Mouse (Mus musculus): Measurements from ENCODE around the gene Smarcd2. TPM values are rescaled to one million over a fixed set of nuclear protein-coding genes. Genes with fewer than 3 reads are reported as not detected.

Gene Smarcd2
- 138 and 142 TPM in 2 replicates for polyA plus RNA-seq (2012)

DNA sequence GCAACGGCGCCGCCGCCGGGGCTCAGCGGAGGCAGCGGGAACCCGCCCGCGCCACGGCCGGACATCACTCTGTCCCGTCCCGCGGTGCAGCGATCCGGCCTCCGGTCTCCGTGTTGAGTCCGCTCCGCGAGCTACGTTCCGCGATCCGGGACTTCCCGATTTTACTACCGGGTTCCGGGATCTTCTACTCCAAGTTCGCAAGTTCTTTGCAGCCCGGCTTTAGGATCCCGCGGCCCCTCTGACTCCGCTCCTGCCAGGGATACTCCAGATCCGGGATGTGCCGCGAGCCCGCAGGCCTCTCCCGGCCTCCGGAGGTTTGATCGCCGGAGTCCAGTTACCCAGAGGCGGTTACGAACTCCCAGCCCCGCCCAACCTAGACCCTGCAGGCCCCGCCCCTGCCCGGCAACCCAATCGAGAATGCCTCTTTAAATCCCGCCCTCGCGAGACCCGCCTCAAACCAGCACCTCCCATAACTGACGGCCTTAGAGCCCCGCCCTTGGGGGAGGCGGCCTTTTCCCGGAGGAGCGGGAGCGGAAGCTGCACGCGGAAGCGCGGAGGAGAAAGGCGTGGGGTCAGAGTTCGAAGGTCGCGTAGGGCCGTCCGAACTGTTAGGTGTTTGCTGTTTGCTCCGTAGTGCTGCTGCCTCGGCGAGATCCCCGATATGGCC, at the start of gene Smarcd2:
TSS of gene Smarcd2 (minus strand) at position 329 of the 667 bp plus-strand sequence.

DNA sequence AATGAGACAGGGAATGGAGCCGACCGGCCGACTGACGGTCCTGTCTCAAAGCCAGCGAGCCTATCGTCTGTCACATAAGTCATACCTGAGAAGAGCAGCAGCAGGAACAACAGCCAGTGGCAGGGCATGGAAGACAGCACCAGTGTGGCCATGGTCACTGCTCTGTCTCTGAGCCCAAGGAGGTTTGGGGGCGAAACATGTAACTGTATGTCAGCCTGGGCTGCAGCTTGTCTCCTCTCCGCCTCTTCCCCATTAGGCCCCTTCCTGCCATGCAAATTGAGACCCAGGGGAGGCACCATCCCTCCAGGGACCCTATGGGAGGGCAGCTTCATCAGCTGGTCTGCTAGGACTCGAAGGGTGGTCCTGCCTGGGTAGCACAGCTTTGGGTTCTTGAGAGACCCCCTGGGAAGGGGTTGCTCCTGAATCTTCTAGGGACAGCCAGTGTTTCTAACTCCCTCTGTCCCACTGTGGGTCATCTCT, 41.6 kb upstream of the Smarcd2 start, which contains the start of gene Cd79b:
TSS of gene Cd79b (minus strand) at position 430 of the 480 bp plus-strand sequence.

DNA sequence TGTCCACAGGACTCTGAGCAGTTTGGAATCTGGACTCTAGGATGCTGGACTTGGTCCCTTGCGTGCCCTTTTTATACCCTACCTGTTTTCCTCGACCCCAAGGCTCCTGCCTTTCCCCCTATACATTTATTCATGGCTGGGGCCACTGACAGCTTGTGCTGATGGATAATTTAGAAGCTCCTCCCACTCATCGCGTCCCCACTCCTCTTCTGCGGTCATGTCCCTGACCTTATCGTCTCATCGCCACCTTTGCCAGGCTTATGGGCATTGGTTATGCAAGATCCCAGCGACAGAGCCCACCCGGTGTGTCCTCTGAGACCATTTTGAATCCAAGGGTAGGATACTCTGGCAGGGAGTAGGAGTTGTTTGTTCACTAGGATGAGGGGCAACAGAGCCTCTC, 29.0 kb upstream of the Smarcd2 start, which contains the start of gene Gh:
TSS of gene Gh (minus strand) at position 101 of the 400 bp plus-strand sequence.

DNA sequence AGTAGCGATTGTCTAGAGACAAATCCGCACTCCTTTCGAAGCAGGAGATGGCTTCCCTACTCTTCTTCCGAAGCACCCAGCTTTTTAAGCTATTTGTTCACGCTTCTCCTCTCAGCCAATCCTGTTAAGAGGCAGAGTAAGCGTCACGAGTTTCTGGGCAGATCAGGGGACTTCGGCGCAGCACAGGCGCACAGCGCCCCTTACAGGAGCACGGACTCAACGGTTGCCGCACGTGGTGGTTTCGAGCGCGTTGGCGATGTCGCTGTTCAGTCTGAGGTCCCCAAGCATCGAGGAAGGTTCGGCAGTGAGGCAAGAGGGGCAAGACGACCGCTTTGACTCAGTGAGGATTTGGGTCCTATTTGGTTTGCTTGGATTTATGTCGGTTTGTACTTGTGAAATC, 3.7 kb upstream of the Smarcd2 start, which contains the start of gene Tcam1:
TSS of gene Tcam1 (plus strand) at position 219 of the 400 bp plus-strand sequence.

DNA sequence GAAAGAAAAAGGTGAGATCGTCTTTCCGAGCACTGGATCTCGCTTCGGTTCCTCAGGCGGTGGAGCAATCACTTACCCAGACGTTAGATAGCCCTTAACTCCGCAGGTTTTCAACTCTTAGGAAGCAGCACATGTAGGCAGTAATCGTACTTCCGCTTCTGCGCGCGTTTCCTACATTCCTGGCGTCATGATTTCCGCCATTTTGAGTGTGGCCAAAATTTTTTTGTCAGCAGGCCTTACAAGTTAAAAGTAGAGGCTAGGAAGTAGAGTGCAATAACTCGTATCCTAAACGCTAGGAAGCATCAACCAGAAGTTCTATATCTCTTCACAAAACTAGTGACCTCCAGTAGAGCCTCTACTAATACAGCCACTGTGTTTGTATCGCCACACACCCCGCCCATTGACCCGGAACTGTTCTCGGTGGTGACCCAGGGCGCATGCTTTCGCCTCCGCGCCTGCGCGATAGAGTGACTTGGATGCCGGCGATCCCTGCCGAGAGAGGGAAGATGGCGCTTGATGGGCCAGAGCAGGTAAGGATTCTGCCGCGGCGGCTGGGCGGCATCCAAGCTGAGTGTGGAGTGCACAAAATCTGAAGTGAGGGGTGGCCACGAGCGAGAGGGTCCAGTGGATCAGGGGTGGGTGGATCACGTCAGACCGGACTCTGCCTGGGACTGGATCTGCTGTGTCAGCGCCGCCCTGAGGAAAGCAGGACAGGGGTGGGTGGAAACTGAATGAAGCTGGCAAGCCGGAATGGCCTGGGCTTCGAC, 16.9 kb downstream of the Smarcd2 start, which contains the start of the genes Ftsj3 and Psmc5:
TSS of gene Ftsj3 (minus strand) at position 395 of the 767 bp plus-strand sequence.
TSS of gene Psmc5 (plus strand) at position 470 of the 767 bp plus-strand sequence.

DNA sequence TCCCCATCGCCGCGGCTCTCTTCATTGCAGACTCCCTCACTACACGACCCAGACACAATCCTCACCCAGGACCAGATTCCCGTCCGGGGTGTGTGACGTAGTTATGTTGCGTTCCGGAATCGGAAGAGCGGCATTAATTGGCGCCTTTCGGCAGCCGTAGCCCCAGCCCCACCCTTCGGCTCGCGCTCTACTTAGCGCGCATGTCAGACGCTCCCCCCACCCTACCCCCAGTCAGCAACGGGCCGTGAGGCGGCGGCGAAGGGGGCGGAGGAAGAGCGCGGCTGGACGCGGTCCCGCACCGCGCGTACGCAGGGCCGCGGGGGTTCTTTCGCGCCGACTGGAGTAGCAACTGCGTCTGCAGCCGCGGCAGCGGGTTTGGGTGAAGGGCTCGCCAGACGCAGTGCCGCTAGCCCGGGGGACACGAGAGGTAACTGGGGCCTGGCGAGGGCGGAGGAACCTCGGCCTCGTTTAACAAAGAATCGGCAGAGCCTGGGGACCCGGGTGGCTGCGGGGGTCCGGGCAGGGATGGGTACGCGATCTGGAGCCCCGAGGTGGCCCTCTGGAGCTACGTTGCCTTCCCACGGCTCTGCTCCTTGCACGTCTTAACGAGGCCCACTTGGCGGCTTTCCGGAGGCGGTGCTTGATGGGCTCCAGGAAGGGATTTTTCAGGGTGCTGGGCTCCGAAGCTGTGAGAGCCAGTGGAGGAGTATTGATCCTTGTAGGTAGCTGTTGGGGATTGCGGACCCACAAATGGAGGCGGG, 55.9 kb downstream of the Smarcd2 start, which contains the start of gene Ddx42:
TSS of gene Ddx42 (plus strand) at position 197 of the 761 bp plus-strand sequence.

DNA sequence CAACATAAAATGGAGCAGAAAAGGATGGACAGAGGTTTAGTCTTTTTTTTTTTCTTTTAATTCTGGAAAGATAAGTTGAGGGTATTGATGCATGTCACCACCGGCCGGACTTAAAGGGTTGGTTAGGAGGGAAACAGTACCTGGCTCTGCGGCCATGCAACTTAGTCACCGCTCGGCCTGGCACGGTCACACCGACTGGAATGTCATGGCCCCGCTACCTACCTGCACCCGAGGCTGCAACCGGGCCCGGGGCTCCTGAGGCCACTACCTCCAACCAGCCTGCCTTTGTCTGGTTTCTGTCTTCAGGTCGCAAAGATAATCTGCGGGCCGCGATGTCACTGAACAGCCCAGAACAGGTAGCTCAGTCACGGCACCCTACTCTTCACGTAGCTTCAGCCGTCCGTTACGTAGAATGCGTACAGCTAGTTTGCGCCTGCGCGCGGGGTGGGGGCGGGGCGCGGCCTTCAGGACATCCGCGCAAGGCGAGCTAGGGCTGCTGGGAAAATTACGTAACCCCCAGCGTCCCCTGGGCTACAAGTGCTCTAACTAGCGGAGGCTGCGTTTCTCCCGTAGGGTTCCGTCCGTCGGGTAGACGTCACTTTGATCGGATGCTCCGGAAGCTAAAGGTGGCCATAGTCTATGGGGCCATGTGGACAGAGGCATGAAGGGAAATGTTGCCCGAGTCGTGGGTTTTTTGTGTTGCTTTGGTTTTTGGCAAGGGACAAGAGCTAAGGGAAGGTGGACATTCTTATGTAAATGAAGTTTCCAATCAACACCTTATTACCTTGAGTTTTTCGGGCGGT, 56.6 kb downstream of the Smarcd2 start, which contains the start of gene Ccdc47:
TSS of gene Ccdc47 (minus strand) at position 418 of the 803 bp plus-strand sequence.

Other genes with a start within 250 kb of the Smarcd2 start
- 14.7 and 14.9 TPM in 2 replicates for gene Dcaf7, start 236.1 kb downstream of the Smarcd2 start, polyA plus RNA-seq (2012)
- gene Taco1, start 206.9 kb downstream of the Smarcd2 start, polyA plus RNA-seq (2012): 6.6 and 7.2 TPM in 2 replicates
- gene Map3k3, start 188.4 kb downstream of the Smarcd2 start, polyA plus RNA-seq (2012): 9.2 and 9.4 TPM in 2 replicates
- gene Gm10840, start 112.1 kb downstream of the Smarcd2 start, polyA plus RNA-seq (2012): 0.62 TPM in 1 of 2 replicates, not detected in the other
- gene Limd2, start 112.1 kb downstream of the Smarcd2 start, polyA plus RNA-seq (2012): 189 and 236 TPM in 2 replicates
- 42.4 and 43.4 TPM in 2 replicates for gene Strada, start 70.8 kb downstream of the Smarcd2 start, polyA plus RNA-seq (2012)
- gene Ccdc47, start 56.6 kb downstream of the Smarcd2 start, polyA plus RNA-seq (2012): 3.2 and 4.1 TPM in 2 replicates
- gene Ddx42, start 56.0 kb downstream of the Smarcd2 start, polyA plus RNA-seq (2012): 27.1 and 41.4 TPM in 2 replicates
- 12.7 and 18.5 TPM in 2 replicates for gene Ftsj3, start 16.9 kb downstream of the Smarcd2 start, polyA plus RNA-seq (2012)
- 51.2 and 64.3 TPM in 2 replicates for gene Psmc5, start 16.8 kb downstream of the Smarcd2 start, polyA plus RNA-seq (2012)
- gene Tcam1, start 3.7 kb upstream of the Smarcd2 start, polyA plus RNA-seq (2012): 0.21 and 0.33 TPM in 2 replicates
- not detected in 2 replicates for gene Gh, start 28.9 kb upstream of the Smarcd2 start, polyA plus RNA-seq (2012)
- 6.0 and 10.1 TPM in 2 replicates for gene Cd79b, start 41.8 kb upstream of the Smarcd2 start, polyA plus RNA-seq (2012)
- gene Scn4a, start 80.3 kb upstream of the Smarcd2 start, polyA plus RNA-seq (2012): 0.07 and 0.17 TPM in 2 replicates
- gene Prr29, start 92.5 kb upstream of the Smarcd2 start, polyA plus RNA-seq (2012): 0.10 and 0.23 TPM in 2 replicates
- gene Icam2, start 115.1 kb upstream of the Smarcd2 start, polyA plus RNA-seq (2012): 42.6 and 44.4 TPM in 2 replicates
- 26.2 and 34.6 TPM in 2 replicates for gene Ern1, start 214.9 kb upstream of the Smarcd2 start, polyA plus RNA-seq (2012)